Mouse (Mus musculus) kidney, adult 8-10 months (tissue): ENCODE data around the gene Ctsd.
"Not testable (repeated sequence)": the region's sequence is repeated elsewhere in the genome, so short reads cannot be mapped to it uniquely, and the experiment has no call there.

Source experiments
- DNase-seq, 2 experiments: peaks; one replicate each; pipeline ENCODE4 v3.0.0; 2022

Gene Ctsd

GRCm38 (mm10) chr7:142387419-142388148, at the start of gene Ctsd:
Gene Ctsd, minus strand, starts transcription at chr7:142388038.
- DNase-seq = peak; percentile 99

DNA sequence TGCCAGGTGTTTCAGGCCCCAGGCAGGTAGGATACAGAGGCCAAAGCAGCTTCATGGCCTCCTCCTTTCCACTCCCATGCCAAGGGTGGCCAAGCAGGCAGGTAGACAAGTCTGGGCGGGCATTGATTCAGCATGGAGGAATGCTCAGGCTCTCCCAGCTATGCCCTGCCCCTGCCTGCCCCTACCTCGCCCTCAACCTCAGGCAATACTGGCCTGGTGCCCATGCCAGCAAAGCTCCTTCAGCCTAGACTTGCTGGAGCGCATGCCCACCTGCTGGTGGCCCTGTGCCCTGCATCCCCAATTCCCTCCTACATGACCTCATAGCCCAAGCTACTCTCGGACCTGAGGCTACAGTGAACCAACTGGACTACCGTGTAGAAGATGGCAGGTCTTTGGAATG, 49.5 kb upstream of the Ctsd start:
- DNase-seq = peak; percentile 37 to 59

GRCm38 (mm10) chr7:142435524-142435923, 47.7 kb upstream of the Ctsd start:
- DNase-seq = peak; percentile 45 to 66

GRCm38 (mm10) chr7:142434137-142434865, 46.5 kb upstream of the Ctsd start, which contains the start of gene Syt8:
Gene Syt8, plus strand, starts transcription at chr7:142434850.
- DNase-seq = no peak

DNA sequence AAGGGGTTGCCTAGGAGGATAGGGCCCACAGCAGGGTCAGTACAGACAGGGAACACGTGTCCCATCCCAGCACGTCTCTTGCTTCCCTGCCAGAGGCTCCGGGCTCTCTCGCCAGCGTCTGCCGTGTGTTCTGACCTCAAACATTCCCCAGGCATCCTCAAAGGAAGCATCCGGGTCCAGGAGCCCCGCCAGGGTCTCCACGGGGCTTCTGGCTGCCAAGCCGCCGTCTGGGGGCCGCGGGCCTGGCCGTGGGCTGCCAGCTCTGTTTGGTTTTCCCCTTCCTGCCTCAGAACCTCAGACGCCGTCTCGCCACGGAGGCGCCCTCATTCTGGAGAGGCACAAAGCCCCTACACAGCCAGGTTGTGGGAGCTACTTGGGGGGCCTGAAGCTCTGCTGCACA, 45.8 kb upstream of the Ctsd start:
- DNase-seq = no peak

GRCm38 (mm10) chr7:142431106-142431505, 43.3 kb upstream of the Ctsd start:
- DNase-seq = no peak

DNA sequence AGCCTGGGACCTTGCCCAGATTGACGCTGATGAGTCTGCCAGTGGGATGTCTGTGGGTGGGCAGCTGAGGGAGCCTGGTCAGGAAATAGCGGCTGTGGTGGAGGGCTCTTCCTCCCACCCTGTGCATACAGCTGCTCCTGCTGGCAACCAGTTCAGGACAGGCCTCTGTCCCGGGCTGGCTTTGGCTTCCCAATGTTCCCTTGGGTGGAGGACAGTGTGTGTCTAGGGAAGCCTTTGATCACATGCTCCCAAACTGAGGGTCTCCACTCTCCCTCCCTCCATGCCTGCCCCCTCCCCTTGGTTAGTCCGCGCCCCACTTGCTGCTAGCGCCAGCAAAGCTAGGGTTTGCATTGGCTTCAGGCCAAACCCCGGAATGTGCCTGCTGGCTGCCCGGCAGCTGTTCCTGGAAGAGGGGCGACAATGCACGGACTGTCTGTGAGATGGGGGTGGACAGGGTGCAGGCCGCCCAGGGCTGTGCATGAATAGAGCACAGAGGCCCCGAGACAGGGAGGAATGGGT, 42.4 kb upstream of the Ctsd start:
- DNase-seq = no peak

DNA sequence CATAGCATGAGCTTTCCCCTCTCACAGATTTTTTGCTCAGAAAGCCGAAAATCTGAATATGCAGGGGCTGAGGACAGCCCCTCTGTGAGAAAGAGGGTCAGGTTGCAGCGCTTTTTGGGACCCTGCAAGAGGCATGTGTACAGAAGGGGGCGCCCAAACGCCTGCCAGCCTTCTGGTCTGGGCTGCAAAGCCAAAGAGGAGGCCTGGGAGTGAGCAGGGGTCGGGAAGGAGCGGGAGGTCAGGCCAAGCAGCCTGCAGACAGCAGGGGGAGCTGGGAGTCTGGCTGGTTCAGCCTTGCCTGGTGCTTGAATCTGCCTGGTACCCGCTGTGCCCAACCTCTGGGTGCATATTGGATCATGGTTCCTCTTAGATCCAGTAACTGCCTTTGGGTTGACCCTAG, 40.4 kb upstream of the Ctsd start:
- no peak for DNase-seq

- DNase-seq = peak in 1 of 2 experiments; percentile 26
Observed at GRCm38 (mm10) chr7:142425641-142426213, 37.9 kb upstream of the Ctsd start.

DNA sequence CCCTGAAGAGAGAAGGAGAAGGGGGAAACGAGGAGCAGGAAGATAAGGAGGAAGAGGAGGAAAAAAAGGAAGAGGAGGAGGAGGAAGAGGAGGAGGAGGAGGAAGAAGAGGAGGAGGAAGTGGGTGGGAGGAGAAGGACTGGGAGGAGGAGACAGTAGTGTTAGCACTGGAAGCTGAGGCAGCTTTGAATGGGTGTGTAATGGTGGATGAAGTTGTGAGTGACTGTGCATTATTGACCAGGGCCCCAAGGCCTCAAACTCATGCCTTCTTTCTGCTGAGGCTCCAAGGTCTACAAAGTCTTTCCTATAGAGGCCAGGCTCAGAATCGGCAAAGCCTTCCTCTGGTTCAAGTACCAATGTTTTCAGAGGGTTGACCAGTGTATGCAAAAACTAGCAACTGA, 34.0 kb upstream of the Ctsd start:
- DNase-seq = no peak

DNA sequence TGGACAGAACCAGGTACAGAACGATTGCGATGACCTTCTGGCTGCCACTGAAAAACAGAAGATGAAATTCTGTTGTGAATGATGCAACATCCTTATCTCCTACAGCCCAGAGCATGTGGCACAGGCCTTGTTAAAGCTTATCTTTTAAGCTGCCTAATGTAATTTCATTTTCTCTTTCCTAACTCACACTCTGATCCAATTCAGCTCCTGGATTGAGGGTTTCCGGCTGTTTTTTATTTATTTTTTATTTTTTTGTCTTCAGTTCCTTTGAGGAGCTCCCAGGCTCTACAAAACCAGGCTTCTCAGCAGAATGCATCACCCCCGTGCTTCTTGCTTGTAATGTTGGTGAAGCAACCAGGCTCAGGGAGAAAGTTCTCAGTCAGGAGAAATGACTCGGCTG, 32.0 kb upstream of the Ctsd start:
- DNase-seq = no peak

GRCm38 (mm10) chr7:142418679-142419078, 30.8 kb upstream of the Ctsd start:
- no peak for DNase-seq

DNA sequence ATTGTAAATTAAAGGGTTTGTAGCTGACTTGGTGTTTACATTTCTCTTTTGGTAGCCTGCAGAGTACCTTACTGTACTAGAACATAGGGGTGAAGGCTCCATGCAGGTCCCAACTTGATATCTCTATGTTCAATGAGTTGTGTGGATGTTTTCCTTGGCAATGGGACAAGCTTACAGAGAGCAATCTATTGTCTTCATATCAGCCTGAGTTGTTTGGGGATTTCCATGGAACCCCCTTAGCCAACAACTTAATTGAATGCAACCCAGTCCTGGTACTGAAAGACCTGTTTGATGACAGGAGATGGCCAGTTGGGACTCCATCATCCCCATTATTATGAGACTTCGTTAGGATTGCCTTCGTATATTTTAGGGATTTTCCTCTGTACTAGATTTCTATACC, 30.2 kb upstream of the Ctsd start:
- no peak for DNase-seq

GRCm38 (mm10) chr7:142416225-142416624, 28.4 kb upstream of the Ctsd start:
- no peak for DNase-seq

DNA sequence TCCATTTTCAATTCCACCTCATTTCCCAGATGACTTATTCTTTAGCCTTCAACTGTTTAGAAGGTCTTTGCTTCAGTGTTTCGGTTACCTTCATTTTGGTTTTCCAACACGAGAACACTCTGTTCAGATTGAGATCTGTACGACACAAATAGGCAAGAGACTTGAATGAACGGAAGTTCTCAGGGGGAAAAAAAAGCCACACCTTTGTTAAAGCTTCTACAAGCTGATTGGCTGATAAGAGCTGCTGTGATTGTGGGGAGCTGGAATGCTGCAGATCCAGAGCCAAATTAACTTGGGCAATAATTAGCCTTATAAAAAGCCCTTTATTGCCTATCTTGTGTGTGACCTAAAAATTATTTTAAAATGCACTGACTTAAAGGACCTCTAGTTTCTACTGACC, 27.5 kb upstream of the Ctsd start:
- DNase-seq = no peak

- no peak for DNase-seq
Observed at GRCm38 (mm10) chr7:142413285-142413684, 25.4 kb upstream of the Ctsd start.

DNA sequence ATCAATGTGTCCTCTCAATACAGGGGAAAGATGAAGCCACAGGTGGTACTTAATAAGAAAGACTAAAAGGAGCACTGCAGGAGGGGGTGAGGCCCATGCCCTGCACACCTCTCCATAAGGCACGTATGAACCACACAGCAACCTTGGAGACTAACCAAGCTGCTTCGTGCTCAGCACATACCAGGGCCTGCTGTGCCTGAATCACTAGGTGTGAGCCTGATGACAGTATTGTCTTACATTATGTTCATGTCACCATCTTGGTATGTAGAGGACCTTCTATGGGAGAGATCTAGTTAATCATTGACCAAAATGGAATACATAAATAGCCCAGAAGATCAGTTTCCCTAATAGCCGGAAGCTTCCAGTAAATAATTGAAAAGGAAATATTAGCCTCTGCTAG, 21.8 kb upstream of the Ctsd start:
- DNase-seq = no peak

- no peak for DNase-seq
Observed at GRCm38 (mm10) chr7:142408686-142409085, 20.8 kb upstream of the Ctsd start.

- no peak for DNase-seq
Observed at GRCm38 (mm10) chr7:142407935-142408334, 20.1 kb upstream of the Ctsd start.

- DNase-seq = not testable (repeated sequence)
Observed at GRCm38 (mm10) chr7:142405134-142405533, 17.3 kb upstream of the Ctsd start.

- DNase-seq = no peak
Observed at GRCm38 (mm10) chr7:142403591-142403990, 15.8 kb upstream of the Ctsd start.

- DNase-seq = no peak
Observed at GRCm38 (mm10) chr7:142400750-142401142, 12.9 kb upstream of the Ctsd start.

GRCm38 (mm10) chr7:142400112-142400749, 12.4 kb upstream of the Ctsd start:
- no peak for DNase-seq
